Mouse (Mus musculus): Measurements from ENCODE around the gene Ccdc122.
A peak's percentile ranks its signal among the peaks of the same experiment; 100 is the strongest.
"Not testable (repeated sequence)": the region's sequence is repeated elsewhere in the genome, so short reads cannot be mapped to it uniquely, and the experiment has no call there.

The Ccdc122 gene

DNA sequence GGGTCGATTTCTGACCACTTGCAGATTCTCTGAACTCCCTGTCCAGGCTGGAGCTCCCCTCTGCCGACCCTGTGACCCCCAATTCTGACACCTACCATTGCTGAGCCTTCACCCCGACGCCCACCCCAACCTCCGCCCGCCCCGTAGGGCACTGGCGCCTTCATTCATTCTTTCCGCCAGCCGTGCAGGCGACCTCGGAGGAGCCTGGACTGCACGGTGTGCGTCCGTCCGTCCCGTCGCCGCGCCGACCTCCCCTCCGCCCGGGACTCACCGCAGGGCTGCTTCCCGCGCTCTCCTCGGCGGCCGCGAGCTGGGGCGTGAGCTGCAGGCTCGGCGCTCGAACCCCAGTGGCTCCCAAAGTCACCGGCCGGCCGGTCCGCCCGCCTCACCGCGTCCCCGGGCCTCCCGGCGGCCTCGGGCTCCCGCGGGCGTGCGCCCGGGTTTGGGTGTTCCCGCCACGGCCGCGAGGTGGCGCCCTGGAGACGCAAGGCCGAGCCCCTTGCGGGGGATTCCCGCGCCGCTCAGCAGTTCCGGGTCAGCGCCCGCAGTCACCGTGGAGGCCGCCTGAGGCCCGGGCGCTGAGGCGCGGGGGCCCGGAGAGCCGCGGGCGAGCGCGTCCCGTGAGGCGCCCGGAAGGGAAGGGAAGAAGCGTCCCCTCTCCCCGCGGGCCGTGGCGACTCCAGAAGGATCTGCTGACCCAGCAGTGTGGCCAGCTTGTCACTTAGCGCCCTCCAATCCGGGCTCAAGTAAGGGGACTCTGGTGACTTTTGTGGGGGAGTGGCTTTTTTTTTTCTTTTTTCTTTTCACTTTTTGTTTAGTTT, at the start of gene Ccdc122, which contains the start of gene Lacc1:
TSS of gene Ccdc122 (plus strand) at position 547 of the 821 bp plus-strand sequence.
TSS of gene Lacc1 (minus strand) at position 679 of the 821 bp plus-strand sequence.
- DNase-seq (ENCODE audit: low spot score): peak; percentile 81

DNA sequence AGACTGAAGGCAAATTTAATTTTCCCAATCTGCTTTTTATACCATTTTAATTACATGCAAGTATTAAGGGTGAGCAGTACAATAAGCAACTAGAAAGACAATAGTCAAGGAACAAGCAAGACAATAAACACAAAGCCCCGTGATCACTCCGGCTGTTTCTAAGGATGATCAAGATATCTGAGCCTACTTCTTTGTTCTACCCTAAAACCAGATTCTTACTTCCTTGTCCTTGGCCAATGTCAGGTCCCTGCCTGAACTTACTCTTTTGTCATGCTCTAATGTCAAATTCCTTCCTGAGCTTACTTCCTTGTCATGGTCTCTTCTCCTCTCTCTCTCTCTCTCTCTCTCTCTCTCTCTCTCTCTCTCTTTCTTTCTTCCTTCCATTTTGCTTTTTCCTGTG, 46.2 kb upstream of the Ccdc122 start:
- not testable (repeated sequence) for DNase-seq (ENCODE audit: low spot score)

DNA sequence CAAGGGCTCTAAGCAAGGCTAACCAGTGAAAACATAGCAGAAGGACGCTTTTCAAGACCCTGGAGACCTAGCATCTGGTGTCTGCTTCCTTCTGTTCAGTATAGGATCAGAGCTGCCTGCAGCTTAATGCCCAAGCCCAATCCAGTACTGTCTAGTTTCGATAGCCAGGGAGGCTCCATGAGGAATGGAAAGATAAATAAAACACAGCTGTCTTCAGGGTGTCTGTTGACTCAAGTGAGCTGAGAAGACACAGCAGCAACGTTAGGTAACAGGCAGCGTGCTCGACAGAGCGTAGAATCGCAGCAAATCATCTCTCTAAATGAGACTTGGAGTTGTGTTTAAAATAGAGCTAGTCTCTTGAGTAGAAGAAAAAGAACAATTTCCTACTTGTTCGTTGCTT, 31.8 kb upstream of the Ccdc122 start:
- peak; percentile 14 for DNase-seq (ENCODE audit: low spot score)

DNA sequence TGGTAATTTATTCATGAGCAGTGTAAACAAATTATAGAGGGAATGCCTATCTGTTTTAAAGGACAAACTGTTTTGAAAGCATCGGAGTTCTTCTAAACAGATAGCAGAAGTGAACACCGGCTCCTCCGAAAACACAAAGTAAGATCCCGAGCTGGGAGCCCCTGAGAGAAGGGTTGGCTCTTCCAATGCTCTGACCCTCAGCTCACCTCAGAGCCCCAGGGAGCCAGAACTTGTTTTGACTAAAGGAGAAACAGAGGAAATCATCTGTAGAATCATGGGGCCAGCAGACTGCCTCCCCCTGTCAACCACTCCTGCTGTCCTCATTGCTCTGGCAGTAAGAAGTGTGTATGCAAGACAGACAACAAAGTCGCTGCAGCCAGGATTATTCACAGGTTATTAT, 31.0 kb upstream of the Ccdc122 start:
- DNase-seq (ENCODE audit: low spot score): no peak

DNA sequence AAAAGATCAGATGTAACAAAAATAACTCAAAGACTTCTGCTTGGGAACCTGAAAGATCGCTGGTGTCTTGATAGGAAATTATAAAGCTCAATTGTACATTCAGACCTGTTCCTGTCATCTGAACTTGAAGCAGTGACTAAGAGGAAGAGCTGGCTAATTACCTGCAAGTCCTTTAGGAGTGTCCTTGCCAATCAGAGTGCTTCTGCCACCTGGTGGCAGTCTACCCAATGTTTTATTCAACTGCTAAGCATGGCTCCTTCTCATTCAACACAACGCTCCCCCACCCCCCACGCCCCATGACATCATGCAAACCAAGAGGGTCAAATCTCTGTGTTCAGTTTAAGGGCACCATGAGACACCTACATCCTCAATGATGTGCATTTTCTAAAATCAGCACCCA, 28.3 kb upstream of the Ccdc122 start:
- DNase-seq (ENCODE audit: low spot score): peak; percentile 82

DNA sequence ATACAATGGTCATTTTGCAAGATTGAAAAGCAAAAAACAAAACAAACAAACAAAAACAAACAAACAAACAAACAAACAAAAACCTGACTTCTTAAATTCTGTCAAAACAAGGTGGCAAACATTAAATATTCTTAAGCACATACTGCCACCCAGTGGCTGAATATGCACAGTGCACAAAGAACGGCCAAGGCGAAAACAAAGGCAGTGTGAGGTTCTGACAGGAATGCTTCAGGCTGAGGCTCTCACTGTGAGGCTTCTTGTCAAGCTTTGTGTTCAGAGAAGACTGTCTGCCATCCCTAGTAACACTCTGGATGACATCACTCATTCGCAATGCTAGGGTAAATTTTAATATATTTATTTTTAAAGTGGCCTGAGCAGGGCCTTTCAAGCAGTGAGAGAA, 24.8 kb upstream of the Ccdc122 start:
- DNase-seq (ENCODE audit: low spot score): peak; percentile 64

DNA sequence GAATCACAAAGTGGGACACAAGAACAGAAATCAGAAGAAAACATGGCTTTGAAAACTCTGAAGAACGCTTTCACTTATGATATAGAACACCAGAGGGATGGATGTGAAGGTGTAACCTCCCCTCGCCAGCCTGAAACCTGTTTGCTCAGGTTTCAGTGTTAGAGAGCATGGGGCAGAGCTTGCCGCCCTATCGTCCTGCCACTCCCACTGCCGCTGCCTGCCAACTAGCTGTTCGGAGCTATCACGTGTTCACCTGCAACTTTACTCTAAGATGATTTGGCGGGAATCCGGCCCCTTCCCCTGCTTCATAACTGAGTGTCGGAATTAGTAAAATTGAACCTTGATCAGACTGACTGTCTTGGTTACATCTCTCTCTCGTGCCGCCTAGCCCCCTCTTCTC, 19.8 kb upstream of the Ccdc122 start:
- not testable (repeated sequence) for DNase-seq (ENCODE audit: low spot score)

DNA sequence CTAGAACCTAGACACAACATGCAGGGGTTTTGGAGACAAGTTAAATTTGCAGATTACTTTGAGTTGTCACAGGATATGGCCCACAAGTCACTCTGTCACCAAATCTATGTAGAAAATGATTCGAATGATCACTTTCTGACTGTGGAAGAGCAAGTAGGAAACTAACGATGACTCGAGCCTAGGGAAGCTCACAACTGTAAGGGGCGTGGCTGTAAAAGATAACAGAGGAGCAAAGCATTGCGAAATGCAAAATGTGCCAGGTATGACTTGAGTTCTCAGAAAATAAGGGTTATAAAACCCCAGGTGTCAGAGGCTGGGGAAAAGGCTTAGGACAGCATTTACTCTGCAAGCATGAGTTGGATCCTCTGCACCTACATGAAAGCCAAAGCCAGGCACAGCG, 19.4 kb upstream of the Ccdc122 start:
- DNase-seq (ENCODE audit: low spot score): no peak

DNA sequence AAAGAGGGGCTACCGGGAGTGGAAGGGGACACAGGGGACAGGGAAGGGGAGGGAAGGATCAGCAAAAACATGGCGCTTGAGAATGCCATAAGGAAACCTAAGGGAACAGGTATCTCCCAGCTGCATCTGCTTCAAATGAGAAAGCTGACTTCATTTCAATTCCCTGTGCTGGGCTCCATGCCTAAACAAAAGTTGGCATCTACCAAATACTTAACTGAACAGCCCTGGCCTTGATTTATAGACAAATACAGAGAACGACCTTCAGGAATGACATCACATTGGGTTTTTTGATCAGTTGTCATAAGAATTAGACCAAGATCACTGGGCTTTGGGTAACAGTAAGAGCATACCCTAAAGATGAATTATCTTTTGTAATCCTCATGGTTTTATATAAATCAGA, 12.1 kb upstream of the Ccdc122 start:
- DNase-seq (ENCODE audit: low spot score): no peak

DNA sequence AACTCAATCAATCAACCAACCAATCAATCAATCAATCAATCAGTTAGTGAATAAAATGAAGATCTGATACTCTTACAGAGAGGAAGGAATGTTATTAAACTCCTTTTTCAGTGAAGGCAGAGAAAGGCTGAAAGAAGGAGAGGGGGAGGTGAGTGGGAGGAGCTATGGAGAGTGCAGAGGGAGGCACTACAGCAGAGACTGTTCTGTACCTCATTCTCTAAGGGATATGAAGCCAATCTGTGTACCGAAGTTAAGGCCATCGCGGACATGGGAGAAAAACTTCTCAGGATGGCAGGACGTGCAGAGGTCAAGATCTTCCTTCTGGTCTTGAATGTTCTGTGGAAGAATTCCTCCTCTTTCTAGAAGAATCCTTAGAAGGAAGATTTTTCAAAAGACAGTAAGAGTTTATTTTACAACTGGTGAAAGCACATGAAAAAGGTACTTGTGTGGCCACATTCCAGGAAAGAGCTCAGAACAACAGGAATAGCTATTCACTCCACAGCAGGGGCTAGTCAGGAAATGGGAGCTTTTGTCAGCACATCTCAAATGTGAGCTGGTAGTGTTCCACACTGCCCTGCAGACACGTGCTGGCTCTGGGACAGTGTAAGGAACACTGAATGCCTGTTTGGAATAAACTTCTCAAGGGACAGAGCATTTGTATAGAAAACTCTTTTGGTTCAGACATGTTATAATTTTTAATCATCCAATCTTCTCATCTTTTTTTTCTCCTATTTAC, 7.1 kb upstream of the Ccdc122 start:
- DNase-seq (ENCODE audit: low spot score): no peak

DNA sequence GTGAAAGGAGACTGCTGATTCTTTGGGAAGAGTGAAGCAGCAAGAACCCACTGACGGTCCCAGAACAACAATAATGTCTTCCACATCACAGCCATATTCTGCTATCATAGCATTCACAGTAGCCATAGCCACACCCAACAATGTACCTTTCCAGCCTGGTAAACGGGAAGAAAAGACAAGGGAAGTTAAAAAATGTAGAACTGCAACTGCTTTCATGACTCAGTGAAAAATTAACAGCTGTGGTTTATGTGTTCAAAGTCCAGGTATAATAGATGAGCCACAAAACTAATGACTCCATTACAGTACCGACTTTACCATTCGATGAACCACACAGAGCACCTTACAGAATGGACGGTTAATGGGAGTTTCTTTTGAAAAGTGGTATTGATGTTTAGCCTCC, 5.8 kb upstream of the Ccdc122 start:
- no peak for DNase-seq (ENCODE audit: low spot score)

DNA sequence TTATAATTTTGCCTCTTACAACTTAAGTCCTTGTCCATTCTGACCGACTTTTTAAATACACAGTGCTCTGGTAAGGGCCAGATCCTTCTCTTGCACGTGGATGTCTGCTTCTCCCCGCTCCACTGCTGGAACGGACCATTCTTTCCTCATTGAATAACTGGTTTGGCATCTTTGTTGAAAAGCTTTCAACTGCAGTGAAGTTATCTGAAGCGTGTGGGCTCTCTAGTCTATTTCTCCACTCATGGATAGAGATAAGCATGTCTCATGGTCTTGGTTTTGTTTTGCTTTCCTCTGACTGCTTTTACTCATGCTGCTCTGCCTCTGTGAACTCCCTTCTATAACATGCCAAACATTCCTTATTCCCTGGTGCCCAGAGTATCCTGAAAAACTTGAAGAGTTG, 4.1 kb upstream of the Ccdc122 start:
- DNase-seq (ENCODE audit: low spot score): peak; percentile 54

DNA sequence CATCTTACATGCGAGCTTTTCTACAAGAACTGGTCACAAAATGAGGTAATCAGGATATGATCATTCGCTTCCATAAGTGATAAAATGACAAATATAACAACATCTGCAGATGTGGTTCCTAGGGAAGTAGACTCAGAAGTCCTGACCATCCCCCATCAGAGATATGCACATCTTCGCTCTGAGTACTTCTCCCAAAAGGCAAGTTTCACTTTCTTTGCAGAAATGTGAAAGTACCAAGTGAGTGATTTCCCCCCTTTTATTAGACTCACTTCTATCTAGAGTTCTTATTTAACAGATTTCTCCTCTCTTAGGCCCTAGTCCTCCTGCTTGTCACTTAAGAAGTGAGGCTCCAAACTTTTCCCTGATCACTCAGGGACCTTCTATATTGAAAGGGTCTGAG, 3.2 kb upstream of the Ccdc122 start:
- DNase-seq (ENCODE audit: low spot score): no peak

DNA sequence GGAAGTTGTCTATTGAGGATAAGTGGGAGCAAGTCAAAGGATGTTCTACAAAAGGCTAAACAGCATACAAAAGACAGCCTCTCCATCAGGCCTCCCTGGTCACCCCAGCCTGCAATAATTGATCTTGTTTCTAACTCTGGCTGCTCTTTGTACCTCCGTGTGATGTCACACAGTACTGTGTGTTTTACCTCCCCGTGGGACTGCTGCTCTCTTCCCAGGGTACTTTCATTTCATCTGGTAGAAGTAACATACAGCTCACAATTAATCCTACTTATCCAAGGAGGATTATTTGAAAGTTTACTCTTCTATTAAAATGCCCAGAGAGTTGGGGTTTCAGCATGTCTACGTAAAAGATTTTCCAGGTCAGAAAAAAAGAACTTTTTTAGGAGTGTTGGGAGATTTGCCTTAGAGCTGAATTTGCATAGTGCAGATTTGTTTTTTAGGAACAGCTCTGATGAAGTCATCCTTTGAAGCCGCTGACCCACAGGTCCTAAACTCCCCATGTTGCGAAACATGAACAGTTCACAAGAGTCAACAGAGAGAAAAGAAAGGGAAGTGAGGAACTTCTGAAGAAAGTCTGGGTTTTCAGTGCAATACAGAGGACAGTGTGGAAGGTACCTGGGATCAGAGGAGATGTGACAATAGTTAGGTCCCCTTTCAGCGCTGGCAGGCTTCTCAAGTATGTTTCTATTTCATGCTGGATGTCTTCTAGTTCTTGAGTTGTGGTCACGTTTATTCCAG, 2.2 kb upstream of the Ccdc122 start:
- peak; percentile 50 for DNase-seq (ENCODE audit: low spot score)

DNA sequence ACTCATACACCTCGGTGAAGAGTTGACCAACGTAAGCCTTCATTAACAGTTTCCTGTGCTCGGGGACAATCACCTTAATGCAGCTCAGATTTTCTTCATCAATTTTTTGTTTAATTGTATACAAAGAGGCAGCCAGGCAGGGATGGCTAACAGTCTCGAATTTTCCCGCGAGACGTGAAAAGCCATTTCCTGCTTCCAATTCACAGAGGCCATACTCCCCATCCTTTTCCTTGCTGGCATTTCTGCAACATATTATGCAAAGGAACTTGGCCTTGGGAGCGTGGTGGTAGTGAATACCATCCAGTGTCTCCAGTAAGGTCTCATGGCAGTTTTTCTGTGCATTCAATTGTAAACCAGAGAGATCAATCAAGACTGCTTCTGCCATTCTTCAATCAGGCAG, 1.6 kb upstream of the Ccdc122 start:
- DNase-seq (ENCODE audit: low spot score): no peak

DNA sequence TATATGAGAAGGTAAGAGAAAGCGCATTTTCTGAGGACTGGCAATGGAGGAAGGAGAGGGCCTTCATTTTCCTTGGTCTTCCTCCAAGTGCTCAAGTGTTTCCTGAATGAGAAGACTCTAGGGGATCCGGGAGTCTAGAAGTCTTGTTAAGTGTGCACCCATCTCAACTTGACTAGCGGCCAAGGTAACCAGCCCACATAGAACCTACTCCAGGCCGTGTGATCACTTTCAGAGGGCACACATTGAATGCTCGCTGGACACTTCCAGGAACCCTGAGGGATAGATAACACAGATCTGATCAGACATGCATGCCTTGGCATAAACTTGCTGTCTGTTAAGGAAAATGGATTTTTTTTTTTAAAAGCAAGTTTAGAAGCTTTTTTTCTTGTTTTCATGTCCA, 758 bp downstream of the Ccdc122 start:
- no peak for DNase-seq (ENCODE audit: low spot score)

DNA sequence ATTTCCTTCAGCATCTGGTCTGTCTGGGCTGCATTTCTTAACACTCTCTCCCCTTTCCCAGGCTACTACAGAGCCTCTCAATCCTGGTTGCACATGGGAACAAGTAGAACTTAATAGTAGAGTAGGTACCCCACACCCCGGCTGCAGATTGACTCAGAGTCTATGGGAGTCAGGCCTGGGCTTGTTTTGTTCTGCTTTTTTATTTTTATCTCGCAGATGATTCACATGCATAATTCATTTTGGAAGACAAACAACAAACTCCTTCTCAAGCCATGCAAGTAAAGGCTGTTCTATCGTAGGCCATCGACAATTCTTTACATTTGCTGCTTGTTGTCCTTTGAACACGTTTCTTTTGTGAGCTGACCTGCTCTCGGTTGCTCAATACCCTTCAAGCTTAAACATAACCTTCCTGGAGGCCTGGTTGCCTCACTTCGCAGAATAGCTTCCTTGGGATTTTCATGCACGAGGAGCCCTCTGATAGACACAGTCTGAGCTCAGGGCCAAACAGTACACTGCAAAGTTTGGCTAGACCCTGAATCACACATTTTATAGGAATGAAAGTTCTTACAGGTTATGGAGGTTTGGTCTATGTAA, 1.4 kb downstream of the Ccdc122 start:
- no peak for DNase-seq (ENCODE audit: low spot score)

DNA sequence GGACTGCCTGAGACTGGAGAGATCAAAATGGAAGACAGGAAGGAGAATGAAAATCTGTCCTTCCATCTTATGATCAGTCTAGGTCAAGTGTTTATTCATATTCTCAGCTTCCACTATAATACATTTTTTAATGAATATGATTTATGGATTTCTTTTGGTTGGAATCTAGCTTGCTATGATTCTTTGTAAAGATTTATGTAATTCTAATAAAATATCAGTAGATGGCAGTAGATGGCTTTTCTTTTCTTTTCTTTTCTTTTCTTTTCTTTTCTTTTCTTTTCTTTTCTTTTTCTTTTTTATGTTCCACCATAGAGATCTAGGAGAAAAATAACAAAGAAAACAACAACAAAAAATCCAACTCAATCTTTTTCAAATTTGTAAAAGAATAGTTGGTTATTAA, 16.7 kb downstream of the Ccdc122 start:
- no peak for DNase-seq (ENCODE audit: low spot score)

DNA sequence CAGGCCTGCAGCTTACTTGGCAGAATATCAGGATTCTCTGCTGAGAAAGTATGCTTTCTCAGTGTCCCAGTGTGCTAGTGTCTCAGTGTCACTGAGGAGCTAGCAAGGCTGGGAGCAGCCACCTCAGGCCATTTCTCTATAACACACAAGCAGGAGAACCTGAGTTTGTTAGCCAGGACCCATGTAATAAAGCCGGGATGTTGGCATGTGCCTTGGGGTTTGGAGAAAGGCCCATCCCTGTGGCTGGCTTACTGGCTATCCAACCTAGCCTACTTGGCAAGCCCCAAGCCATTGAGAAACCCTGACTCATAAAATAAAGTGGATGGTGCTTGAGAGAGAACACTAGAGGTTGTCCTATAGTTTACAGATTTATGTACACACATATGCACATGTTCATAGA, 32.8 kb downstream of the Ccdc122 start:
- no peak for DNase-seq (ENCODE audit: low spot score)

DNA sequence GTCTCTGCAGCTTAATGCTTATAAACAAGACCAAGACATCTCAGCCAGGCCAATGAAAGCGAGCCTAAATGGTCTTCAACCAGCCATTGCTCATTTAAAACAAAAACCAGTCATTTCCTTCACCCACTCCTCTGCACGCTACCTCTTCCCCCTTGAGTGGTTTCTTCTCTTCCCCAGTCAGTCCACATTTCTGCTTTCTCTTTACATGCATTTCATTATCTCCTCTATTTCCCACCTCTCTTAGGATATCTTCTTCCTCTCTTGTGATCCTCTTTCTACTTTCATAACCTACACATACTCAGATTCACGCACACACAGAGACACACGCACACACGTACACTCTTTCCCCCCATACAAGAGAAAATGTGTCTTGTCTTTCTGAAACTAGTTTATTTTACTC, 44.7 kb downstream of the Ccdc122 start:
- DNase-seq (ENCODE audit: low spot score): no peak

DNA sequence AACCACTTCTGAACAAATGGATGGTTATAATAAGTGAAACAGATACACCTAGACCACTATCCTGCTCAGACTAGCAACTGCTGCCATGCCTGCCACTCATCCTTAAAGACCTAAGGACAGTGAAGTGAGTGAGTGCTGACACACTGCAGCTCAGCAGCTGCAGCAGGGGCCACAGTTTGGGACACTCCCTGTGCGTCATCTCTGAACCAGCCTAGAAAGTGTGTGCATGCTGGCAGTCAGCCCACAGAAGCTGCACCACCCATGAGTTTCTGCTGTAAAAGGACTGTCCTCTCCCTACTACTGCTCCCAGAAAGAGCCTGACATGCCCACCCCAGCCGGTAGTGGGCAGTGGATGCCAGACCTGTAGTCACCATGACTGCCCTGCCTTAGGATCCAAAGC, 63.7 kb downstream of the Ccdc122 start:
- DNase-seq (ENCODE audit: low spot score): no peak

DNA sequence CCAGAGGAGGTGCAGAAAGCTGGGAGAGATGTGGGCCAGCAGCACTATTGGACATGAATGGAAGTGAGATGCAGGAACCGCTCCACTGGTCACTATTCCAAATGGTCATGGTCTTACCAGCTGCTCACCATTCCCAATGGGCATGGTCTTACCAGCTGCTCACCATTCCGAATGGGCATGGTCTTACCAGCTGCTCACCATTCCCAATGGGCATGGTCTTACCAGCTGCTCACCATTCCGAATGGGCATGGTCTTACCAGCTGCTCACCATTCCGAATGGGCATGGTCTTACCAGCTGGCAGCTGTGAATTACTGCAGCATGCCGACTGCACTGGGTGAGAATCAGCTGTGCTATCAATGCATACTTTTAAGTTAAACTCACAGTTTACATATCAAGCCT, 74.0 kb downstream of the Ccdc122 start:
- DNase-seq (ENCODE audit: low spot score): not testable (repeated sequence)
